Mouse (Mus musculus) liver (tissue): ENCODE data around the gene Aff1.

Experiments
- DNase-seq: peaks from one replicate; pipeline ENCODE4 v3.0.0-alpha.2; 2020; ENCODE audit warnings: mixed read lengths

The Aff1 gene

DNA sequence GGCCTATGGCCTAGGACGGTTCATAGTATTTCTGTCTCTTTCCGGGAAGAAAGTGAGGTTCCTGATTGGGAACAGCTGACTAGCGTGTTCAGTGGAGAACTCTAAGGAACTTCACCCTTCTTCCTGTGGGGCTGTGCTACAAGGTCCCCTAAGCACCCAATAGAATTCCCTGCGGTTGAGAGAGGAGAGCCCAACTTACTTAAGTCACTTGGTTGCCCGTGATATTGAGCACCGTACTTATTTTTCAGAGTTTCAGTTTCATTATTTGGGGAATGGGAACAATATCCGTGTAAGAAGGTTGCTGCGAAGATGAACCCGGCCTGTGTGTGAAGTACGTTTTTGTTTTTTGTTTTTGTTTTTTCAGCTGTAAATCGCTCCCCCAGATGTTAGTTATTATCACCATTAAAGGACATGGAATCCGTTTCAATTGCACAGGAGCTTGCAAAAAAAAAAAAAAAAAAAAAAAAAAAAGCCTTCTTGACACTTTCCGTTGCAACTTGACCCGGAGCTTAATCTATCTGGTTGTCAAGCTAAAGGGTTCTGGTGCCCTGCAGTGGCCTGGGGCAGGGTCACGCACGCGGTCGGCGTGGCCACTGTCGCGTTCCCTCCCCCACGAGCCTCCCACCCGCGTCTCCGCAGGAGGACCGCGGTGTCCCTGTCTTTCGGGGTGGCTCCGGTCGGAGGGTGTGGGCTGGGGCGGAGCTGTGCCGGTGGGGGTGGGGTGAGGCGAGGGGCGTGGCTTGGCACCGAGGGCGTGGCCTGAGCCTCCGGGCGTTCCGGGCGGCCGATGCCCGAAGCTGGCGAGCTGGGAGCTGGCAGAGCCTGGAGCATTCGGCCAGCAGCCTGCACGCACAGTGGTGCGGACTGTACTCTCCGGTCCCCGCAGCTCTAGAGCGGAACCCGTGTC, at the start of gene Aff1:
Gene Aff1, plus strand, starts transcription at position 751 of the 907 bp plus-strand sequence.
- DNase-seq, result peak; percentile 96

DNA sequence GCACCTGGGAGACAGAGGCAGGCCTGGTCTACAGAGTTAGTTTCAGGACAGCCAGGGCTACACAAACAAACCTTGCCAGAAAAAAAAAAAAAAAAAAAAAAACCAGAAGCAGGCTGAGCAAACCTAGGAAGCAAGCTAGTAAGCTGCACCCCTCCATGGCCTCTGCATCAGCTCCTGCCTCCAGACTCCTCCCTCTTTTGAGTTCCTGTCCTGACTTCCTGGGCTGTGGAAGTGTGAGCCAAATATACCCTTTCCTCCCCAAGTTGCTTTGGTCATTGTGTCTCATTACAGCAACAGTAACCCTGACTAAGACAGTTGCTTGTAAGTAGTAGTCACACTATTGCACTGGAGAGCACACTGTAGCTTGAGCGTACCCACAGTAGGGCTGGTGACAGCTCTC, 48.0 kb upstream of the Aff1 start:
- no peak for DNase-seq

DNA sequence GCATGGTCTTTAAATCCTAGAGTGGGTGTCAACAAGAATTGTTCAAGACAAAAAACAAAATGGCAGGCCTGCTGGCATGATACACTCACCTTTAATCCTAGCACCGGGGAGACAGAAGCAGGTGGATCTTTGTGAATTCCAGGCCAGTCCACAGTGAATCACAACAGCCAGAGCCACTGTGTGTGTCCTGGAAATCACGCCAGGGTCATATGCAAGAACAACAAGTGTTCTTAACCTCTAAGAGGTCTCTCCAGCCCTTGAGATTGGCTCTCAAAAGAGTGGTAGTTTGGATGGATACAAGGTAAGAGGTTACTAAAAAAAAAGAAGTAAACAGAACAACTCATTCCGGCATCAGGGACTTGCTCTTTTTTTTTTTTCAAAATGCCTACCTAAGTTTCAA, 44.9 kb upstream of the Aff1 start:
- no peak for DNase-seq

DNA sequence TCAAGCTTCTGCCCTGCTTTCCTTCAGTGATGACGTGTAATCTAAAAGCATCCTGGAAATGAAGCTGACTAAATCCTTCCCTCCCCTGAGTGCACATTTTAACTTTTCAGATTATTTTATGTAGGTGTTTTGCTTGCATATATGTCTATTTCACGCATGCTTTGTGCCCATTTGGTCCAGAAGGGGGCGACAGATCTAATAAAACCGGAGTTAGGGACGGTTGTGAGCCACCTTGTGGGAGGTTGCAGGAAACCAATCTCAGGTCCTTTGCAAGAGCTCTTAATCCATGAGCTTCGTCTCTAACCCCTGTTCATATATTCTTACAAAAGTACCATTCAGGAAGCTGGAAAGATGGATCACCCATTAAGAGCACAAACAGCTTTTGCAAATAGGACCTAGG, 37.9 kb upstream of the Aff1 start:
- peak; percentile 62 for DNase-seq

DNA sequence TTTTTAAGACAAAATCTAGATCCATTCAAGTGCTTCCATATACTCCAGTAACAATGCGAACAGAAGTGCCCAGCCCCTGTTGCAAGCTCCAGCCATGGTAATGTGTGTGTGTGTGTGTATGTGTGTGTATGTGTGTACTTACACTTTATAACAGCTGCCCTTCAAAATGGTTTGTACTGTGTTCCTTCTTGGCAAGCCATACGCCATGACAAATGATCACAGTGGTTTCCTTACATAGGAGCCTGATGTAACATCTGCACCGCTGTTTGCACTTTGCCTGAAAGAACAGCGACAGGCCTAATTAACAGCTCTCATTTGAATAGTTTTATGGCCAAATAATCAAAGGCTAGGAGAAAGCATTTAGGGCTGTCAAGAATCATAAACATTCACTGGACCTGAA, 37.4 kb upstream of the Aff1 start:
- no peak for DNase-seq

DNA sequence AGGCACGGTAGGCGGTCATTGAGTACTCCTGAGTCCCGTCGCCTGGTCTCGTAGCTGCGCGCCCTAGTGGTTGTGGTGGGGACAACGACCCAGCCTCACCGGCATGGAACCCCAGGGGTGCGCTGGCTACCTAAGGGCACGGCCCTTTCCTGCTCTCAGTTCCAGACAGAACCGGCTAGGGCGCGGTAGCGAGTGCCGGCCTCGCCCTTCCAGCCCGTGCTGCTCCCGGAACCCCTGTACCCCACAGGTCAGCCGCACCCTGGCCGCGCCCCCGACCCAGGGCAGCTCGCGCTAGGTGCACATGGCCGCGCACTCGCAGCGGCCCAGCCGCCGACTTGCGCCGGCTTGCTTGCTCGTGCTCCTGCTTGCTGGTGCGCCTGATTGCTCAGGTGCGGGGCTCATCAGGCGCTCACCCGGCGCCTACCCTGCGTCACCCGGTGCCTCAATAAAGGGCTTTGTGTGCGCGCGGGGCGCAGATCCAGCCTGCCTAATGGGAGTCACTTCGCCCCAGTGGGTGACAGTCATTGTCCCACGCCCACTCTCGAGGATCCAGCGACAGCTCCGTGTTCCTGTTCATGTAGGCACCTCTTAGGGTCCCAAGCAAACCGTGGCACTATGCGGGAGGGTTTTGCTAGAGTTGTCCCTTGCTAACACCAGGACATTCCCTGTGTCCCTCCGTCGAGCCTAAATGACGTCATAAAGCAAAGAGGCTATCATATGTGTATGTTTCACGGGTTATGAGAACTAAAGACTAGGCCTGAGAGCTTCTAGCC, 36.6 kb upstream of the Aff1 start, which contains the start of gene 1700016H13Rik:
Gene 1700016H13Rik, minus strand, starts transcription at position 665 of the 773 bp plus-strand sequence.
- peak; percentile 76 for DNase-seq

DNA sequence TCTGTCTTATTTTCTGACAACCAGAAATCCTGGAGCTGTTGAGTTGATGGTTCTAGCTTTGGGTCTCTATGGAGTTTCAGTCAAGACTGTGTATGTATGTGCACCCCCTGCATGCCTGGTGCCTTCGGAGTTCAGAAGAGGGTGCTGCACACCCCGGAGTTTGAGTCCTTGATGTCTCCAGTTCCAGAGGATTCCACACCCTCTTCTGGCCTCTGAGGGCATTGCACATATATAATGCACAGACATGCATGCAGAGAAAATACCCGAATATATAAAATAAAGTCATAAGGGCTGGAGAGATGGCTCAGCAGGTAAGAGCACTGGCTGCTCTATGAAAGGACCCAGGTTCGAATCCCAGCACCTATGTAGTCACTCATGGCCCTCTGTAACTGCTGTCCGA, 33.3 kb upstream of the Aff1 start:
- peak; percentile 12 for DNase-seq

DNA sequence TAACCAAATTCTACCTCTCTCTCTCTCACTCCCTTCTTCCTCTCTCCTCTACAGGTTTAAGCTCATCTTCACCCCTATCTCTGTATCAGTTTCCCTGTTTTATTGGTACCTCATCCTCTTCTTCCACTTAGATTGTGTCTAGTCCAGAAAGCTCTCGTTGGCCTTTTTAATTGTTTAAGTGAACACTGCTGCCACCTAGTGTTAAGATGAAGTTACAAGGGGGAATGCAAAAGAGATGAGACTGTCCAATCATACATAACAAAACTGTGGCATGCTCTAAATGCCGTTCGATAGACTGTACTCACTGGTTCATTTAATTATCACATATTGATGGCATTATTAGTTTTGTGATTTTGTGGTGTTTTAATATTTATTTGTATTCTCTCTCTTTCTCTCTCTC, 32.6 kb upstream of the Aff1 start:
- no peak for DNase-seq

DNA sequence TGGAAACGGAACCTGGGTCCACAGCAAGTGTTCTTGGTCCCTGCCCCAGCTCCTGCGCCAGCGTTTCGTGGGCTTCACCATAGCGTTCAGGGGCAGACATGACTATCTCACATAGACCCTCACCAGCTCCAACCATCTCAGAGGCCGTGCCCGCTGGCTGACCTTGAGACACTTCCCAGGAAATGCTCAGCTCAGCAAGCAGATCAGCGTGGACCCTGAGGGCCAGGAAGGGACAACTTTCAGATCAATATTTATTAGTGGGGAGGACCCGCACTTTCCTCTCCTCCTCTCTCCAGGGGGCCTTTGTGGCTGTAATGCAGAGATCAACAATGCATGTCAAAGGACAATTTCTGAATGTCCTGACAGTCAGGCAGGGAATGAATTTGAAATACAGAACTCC, 27.2 kb upstream of the Aff1 start:
- DNase-seq, result no peak

DNA sequence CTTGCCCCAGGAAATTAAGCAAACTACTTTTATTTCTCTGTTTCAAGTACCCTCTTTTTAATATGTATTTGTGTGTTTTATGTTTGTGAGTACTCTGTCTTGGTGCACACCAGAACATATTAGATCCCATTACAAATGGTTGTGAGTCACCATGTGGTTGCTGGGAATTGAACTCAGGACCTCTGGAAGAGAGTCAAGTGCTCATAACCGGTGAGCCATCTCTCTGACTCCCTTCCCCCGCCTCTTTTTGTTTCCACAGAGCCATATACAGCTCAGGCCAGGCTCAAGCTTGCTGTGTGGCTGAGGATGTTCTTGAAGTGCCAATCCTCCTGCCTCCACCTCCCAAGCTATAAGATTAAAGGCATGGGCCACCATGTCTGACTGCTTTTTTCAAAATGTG, 26.3 kb upstream of the Aff1 start:
- DNase-seq, result no peak

DNA sequence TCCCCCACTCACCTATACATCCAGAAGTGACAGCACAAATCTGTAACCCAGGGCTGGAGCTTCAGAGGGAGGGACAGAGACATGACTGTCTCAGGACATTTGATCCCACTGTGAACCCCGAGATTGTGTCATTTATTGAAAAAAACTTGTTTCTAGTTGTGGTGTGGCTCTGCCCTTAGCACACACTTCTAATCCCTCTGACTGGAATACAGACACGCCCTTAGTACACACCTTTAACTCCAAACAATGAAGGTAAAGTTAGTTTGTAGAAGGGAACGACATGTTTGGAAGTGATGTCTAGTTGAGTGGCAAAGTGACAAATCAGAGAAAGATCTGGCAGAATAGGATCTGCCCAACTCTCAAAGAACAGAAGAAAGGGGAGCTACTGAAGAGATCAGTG, 20.3 kb upstream of the Aff1 start:
- DNase-seq, result no peak

DNA sequence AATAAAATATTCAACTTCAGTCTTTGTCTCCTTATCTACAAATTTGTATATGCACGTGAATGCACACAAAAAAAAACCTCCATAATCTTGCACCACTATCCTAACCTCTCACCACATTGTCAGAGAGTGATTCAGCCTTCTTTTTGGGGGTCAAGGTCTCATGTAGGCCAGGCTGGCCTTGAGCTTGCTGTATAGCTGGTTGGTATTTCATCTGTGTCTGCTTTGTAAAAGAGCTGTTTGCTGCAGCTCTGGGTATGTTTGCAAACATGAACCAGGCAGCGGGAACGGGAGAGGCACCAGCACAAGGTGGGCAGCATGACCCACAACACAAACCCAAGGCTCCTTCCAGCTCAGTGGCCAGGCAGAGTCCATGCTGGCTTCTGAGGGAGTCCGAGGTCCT, 18.6 kb upstream of the Aff1 start:
- no peak for DNase-seq

DNA sequence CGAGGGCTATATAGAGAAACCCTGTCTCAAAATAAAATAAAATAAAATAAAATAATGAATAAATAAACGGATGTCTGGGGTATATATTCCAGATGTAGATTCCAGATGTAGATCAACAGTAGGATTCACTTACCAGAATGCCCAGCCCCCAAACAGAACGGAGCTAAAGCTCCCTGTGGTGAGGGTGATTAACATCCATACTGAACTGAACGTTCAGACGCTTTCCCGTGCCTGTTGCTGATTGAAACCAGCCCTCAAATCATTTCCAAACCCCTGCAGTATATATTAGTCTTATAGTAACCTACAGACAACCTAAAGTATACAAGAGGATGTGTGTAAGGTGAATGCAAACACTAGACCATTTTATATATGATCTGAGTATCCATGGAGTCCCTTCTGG, 17.7 kb upstream of the Aff1 start:
- DNase-seq, result no peak

DNA sequence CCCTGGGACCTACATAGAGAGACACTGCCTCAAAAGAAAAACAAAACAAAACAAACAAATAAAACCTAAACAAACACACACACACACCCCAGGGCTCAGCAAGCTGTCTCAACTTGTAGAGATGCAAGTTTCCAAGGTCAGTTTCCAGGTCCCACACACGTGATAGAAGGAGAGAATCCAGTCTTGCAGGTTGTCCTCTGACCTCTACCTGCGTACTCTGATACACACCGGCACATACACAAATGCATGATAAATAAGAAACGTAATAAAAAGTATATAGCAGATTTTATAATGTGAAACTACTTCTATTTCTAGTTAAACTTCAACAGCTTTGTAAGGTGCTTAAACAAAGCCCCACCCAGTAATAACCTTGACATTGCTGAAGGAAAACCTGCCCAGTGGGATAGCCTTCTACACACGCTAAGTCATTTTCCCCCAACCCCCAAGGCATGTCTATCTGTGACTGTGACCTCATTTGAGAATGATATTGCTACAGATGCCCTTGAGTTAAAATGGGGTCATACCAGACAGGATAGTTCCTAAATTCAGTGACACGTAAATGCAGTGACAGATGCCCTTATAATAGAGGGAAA, 15.8 kb upstream of the Aff1 start:
- DNase-seq, result no peak

DNA sequence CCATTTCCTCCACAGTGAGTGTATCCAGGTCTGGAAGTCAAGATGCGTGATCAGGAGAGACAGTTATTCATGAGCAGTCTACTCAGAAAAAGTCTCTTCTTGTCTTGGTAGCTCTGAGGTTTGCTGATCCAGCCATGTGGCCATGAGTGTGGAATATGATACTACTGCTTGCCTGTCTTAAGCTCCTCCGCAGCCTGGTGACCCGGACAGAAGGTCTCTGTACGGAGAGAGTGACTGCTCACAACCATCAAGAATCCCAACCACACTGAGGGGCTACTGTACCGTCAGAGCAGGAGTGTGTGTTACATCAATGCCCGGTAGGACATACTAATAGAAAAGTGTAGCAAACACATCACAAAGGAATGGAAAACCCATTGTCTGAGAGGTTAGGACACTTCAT, 14.3 kb upstream of the Aff1 start:
- no peak for DNase-seq

DNA sequence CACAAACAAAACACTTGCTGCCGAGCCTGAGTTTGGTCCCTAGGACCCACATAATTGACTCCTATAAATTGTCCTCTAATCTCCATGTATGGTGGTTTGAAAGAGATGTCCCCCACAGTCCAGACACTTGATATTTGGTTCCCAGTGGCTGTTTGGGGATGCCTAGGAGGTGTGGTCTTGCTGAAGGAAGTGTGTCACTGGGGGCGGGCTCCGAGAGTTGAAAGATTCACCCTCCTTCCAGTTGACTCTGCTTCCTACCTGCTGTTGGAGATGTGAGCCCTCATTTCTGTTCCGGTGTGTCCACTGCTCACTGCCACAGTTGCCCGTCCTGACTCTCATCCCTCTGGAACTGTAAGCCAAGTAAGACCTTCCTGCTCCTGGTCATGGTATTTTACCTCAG, 13.2 kb upstream of the Aff1 start:
- no peak for DNase-seq

DNA sequence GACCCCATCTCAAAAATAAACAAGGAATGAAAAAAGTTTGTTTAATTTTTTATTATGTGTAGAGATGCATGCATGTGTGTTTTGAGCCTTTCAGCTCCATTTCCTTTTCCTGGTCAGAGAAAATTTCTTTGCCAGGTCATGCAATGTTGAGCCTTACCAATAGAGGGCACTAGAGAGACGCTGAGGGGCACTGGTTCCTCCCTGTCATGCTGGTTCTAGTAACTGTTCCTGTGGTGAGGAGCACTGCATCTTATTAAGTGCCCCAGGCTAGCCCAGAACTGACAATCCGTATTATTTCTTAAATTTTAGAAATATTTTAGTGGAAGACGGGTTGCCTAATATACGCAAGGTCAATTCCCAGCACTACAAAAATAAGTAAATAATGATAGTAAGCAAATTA, 11.8 kb upstream of the Aff1 start:
- peak; percentile 77 for DNase-seq

DNA sequence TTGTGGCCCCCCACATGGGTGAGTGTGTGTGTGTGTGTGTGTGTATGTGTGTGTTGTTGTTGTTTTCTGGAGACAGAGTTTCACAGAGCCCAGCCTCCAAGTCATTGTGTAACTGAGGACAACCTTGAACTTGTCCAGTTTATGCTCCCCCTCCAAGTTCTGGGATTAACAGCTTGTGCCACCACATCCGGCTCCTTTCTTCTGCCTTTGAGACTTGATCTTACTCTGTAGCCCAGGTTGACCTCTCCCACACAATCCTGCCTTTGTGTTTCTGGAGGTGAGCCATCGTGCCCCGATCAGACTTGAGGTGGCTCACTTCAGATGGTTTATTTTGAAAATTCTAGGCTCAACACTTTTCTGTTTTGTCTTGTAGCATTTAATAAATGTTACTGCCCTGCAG, 10.3 kb upstream of the Aff1 start:
- DNase-seq, result no peak

DNA sequence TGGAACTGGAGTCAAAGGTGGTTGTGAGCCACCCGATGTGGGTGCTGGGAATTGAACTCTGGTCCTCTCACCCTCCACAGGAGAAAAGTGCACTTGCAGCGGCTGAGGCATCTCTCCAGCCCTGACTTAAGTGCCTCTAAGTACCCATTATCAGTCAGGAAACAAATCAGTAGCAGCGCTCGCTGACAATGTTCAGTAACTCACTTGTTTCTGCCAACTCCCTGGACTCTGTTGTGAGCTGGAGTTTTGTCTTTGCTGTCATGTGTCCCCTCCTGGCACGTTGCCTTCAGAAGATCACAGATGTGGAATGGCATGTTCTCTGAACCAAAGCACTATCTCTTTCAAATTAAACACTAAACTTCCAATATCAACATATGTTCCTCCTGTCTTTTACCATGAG, 2.5 kb upstream of the Aff1 start:
- DNase-seq, result no peak

DNA sequence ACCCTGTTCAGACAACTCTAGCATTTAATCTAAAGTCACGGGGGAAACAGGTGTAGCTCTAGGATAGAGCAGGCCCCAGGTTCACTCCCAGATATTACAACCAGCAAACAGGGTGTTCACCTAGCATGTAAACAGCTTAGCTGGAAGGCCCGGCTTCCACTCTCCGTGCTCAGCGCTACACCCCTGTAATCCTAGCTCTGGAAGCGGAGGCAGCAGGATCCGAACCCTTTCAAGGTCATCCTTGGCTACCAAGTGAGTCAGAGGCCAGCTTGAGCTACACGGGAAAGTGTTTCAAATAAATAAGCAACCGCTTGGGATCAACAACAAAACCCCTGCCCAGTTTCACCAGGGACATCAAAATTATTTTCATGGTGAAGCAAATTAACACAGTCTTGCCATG, 2.0 kb upstream of the Aff1 start:
- no peak for DNase-seq

DNA sequence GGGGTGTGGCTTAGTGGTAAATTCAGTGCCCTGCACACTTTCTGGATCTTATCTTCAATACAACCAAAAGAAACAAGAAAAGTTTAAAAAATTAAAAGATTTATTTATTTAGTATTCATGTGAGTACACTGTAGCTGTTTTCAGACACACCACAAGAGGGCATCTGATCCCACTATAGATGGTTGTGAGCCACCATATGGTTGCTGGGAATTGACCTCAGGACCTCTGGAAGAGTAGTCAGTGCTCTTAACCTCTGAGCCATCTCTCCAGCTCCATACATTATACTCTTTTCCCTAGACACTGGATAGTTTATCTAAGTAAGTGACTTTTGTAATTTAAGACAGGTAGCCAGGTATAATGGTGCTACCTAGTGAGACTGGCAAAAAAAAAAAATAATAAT, 1.0 kb upstream of the Aff1 start:
- DNase-seq, result no peak

DNA sequence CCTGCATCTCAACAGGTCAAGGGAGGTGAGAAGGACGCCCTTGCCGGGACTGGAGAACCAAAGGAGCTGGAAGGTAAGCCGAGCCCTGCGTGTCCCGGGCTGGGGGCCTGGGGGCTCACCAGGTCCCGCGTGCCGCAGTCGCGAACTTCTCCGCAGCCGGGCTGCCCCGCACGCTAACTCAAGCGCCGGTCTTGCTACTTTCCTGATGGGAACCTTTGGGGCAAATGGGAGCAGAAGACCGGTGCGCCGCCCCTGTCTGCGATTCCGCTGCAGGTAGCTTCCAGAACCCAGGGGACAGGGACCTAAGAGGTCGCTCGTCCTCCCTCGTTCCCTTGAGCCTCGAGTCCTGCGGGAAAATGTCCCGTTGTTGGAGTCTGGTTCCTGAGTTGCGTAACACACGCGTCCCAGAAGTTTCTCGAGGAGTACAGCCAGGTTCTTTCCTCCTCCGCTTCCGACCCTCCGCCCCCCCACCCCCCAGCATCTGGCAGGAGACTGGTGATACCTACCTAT, 412 bp downstream of the Aff1 start:
- DNase-seq, result peak; percentile 15

DNA sequence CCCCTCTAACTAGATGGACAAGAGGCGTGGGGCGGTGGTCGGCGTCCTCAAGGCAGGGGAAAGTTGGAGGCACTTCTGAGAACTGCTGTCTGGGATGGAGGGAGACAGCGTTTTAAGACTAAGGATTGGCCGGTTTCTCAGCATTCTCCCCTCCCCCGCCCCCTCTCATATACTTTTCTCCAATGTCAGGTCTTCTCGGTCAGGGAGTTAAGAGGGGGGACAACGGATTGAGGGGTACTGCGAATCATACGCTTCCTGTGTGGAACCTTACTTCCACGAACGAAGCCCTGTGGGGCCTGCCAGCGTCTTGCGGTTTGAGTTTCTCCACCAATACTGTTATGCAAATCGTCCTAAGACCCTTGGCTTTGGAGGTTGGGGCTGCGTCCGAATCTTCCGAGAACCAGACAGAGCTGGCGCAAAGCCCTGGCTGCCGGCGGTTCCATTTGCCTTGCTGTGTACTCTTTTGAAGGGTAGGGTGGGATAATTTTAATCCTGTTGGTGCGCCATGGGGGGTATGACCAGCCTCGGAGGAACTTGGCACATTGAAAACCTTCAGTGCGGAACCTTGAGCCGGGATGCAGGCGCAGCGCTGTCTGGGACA, 967 bp downstream of the Aff1 start:
- peak; percentile 10 for DNase-seq
